Mouse (Mus musculus): ENCODE measurements around the gene Adgrb3.

Gene Adgrb3

DNA sequence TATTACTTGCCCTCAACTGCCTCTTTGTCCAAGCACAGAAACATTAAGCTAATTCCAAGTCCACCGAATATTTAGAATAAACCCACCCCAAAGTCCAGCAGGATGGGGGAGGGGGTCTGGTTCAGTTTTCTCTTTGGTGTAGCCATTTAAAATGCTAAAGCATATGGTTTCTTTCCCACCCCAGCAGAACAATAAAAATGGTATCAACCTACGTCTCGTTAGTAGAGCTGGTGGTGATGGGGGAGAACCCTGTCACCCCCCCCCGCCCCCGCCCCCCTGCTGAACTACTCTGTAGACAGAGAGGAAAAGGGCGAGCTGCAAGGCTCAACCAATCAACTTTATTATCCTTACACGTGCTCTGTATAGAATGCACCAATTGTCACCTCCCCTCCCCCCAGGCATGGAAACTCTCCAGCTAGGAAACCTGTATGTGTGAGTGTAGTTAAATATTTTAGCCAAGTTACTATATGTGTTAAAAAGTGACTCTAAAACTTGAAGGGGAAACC lies 600.2 kb downstream of the Adgrb3 start:
- no peak for DNase-seq

DNA sequence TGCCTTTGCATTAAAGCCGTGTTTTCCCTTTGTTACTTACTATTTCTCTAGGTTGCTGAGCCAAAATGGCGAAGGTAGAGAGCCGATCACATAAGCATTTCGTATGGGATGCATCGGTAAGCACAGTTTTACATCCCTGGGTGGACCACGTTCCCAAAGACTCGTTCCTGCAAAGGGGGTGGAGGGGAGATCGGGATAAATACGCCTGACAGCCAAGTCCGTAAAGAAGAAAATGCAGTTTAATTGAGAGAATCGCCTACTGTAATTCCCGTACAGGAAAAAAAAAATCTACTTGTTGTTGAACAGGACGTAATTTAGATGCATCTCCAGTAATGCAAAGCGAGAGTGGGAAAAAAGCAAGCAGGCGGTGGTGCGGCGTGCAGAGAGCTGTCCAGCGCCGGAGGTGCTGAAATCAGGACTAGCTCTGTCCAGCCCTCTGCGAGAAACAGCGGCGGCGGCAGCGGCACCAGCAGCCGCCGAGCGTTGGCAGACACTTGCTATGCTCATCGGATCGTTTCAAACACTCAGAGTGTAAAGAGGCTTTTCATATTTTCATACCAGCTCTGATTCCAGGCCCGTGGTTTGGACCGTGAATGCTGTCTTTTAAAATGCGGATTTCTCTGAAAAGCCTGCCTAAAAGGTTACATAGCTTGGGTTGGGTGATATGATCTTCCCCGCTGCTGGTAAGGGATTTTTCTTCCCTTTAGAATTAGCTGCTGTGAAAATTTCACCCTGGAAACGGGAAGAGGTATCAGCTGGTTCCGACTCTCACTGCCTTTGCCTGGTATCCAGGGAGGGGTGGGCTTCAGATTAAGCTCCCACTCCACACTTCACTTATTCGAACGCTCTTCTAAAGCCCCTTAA lies 600.9 kb downstream of the Adgrb3 start:
- peak; percentile 74 for DNase-seq

DNA sequence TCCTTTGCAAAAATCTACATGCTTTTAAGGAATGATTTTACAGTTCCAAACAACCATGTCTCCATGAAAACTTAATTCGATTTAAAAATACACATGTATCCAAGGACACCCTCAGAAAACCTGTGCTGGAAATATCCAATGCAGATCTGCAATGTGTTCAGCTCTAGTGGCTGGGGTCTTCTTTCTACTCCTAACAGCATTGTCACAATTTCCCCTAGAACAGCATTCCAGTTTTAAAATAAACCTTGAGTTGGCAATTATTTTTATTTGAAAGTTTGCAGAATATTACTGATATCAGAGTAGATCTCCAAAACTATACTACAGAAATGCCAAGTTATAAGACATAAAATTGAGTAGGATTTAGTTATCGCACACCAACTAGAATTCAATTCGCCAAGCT lies 601.6 kb downstream of the Adgrb3 start:
- no peak for DNase-seq

DNA sequence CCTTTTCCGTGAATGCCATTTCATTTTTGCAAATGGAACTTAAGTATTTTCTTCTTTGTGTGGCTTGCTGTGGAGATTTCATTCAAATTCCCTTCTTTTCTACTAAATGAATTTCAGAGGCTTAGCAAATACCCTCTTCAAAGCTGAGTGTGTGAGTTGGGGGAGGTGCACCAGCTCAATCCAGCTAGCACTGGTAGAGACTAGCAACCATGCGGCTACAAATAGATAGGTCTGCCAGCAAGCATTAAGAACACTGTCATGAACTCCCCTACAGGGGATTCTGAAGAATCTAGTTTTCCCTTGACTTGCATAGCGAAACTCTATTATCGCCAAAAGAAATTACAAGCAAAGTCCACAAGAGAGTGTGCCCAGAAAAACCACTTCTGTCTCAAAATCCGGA lies 624.9 kb downstream of the Adgrb3 start:
- DNase-seq, result no peak

DNA sequence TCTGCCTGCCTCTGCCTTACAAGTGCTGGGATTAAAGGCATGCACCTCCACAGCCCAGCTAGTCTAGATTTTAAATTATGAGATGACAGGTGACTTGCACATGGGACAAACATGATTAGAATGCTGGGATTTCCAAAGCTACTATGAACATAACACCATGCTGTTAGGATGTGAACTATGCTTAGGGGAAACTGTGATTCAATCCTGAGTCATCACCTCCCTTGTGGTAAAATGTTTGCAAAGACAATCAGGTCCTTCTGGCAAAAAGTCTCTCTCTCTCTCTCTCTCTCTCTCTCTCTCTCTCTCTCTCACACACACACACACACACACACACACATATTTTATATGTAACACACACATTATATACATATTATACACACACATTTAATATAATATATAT lies 630.1 kb downstream of the Adgrb3 start:
- no peak for DNase-seq

DNA sequence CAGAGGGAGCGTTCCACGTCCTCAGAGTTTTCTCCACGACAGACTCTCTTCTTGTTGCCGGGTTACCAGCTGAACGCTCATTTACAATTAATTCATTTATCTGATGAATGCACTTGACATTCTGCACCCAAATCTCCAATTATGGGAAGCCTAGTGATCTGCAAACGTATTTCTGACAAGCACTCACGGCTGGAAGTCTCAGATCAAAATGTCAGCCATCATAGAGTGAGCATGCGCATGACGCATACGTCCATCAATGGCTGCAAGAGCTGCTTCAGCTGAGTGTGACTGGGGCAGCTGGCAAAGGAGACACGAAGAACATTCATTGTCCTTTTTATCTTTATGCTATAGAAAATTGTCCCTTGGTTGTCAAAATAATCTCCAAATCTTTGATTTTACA lies 637.5 kb downstream of the Adgrb3 start:
- no peak for DNase-seq

DNA sequence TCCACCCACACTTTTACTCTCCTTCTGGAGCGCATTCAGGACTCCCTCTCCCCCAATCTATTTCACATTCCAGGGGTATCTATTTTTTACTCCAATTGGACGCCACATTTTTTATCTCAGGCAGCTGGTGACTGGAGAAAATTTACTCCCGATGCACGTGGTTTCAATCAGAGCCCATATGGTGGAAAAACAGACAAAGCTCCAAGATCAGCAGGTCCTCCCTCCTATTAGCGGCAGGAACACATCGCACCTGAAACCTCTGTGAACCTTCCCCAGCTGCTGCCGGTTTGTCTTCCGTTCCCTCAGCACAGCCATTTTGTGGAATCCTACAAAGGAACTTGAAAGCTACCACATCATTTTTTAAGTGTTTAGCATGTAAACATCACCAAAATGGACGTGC lies 640.2 kb downstream of the Adgrb3 start:
- no peak for DNase-seq

DNA sequence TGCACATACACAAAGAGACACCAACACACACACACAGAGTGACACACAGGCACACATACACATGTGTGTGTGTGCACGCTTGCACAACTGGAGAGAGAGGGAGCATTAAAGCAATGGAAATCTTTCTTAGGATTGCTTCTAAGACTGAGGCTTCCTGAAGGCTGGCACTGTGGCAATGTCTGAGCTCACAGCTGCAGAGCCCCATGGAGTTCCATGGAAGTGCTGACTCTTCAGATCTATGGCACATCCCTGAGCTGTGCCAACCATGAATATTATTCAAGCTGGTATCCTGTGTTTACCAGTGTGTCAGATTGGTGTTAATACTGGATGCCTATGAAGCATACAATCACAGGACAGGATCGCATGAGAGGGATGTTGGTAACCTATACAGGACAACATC lies 643.6 kb downstream of the Adgrb3 start:
- no peak for DNase-seq

DNA sequence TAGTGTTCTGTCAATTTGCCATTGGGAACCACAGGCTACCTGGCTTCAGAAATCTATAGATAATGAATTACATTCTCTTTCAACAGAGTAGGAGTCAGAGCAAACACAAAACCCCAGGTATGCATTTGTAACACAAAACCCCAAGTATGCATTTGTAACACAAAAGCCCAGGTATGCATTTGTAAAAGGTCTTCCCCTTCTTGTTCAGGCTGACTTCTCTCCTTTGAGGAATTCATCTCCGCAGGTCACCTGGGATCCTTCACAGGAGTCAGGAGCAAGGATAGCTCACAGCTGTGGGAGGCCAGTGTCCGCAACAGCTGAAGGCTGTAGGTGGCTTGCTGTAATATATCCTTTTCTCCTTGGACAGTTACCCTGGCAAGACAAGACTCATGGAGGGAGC lies 647.6 kb downstream of the Adgrb3 start:
- no peak for DNase-seq

DNA sequence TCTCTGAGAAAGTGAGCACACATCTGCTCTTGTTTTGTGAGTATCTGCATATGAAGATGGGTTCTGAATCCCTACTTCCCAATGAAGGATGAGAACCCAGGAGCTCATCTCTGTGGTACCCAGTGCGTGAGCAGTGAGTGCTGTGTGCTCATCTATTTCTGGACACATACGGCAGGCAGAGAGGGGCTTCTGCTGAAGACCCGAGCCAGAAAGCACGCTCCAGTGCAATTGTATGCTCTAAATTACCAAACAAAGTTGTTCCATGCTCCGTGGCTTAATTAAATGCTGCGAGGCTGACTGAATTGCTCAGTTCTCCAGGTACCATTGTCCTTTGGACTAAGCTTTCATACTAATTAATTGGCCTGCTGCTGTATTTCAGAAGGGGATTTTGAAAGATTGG lies 648.9 kb downstream of the Adgrb3 start:
- DNase-seq, result no peak

DNA sequence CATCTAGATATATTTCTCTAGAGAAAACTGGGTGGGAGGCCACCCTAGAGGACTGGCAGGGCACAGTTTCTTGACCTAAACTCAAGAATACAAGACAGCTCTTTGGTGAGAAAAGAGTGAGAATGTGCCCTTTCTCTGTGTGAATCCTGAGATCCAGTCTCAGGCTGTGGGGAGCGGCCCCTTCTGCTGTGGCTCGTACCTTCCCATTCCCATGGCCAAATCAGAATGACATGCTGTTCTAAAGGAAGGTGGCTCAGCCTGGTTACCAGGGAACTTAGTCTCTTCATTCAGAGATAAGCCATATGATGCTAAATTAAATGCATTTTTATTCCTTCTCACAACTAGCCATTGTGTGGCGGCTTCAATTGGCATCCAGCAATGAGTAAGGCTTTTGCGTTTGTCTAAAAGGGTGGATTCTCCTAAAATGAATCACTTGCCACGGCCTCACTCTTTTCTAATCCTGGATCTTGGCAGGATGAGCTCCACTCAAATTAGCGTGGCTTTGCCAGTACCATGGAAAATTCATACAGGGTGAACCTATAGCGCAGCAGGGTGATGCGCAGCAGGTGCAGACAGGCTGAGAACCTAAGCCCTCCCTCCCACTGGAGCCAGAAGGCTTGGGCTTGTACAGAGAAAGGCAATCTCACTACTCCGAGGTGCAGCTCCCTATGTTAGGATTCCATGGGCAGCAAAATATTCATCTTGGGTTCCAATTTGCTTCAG lies 649.5 kb downstream of the Adgrb3 start:
- DNase-seq, result no peak

DNA sequence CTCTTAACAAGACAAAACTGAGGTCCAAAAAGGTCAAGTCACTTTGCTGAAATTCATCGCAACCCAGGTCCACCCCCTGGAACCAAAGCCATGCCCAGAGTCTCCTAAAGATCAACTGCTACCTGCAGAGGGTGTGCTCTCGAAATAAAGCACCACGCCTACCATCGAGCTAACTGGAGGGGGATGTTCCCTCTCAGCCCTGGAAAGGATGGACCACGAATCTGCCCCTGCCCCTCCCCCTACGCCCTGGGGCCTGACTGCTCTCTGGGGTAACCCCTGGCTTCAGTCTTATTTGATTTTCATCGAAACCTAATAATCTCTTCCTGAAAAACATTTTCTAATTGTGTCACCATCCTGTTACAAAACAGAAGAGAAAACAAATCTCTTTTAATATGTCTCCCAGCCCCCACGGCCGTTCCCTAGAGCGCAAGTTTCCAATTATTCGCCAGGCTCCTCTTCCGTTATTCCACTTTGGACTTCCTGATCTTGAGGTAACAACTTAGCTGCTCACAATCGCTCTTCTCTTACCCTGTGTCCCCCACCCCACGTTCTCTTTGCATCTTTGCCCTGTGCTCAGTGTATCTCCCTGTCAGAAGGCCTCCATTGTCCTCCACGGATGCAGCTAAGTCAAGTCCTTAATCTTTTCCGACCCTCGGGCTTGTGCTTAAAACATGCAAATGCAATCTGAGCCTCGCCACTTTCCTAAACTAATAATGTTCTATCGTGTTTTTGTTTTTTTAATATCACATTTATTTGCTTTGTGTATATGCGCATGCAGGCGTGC lies 651.0 kb downstream of the Adgrb3 start:
- no peak for DNase-seq

DNA sequence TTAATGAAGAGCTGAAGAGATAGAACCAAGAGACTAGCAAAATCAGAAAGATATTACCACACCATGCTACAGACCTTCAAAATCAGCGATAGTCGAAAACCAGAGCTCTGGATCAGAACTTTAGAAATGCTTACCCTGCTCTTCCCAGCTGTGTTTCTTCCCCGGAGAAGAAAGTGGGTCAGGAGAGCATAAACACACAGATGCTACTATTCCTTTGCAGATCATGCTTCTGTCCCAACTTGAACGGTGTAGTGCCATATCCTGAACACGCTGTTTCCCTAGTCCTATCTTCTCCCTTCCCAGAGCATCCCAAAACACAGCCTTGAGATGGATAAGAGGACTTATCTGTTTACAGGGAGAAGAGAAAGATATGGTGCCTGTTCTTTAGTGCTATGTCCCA lies 662.4 kb downstream of the Adgrb3 start:
- DNase-seq, result no peak

DNA sequence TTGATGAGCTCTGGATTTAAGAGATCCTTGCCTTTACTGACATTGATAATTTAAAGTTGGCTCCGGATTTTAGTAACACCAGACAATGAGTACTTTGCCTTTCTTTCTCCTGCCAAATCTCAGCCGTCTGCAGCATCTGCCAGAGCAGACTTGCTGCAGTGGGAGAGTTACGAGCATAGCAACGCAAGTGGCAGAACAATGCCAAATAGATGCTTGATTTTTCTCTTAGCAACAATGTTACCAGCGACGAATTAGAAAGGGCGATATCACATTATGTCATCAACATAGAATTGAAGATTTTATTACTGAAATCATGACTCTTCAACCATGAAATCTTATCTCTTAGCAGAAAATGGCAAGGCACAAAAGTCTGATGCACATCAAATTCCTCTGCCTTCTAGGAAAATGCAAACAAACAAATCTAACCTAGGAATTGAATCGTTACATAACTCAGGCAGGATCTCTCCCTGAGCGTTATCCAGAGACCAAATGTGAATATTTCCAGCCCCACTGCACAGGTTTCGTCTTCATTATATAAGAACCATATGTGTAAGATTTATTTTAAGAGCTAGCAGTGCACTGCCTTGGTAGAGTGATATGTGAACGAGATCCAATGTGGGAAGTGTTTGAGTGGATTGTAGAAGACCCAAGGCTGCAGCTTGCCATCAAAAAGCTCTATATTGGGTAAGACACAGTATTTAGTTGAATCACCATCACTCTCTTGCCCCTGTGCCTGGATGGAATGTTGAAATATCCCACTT lies 663.3 kb downstream of the Adgrb3 start:
- no peak for DNase-seq

DNA sequence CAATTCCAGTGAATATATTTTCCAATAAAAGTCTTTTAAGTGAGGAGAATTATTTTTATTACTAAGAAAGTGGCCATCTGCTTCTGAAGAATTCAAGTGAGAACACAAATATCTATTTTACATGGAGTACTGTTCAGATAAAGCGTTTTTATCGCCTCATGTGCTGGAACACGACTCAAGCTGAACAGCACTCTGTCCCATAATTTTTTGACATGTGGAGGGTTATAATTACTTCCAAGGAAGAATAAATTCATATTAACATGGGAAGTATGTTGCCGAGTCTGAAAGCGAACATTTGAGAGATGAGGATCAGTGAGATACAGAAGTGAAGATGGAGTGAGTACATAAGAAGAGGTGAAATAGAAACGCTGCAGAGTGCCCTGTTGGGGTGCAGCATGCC lies 665.9 kb downstream of the Adgrb3 start:
- DNase-seq, result no peak

DNA sequence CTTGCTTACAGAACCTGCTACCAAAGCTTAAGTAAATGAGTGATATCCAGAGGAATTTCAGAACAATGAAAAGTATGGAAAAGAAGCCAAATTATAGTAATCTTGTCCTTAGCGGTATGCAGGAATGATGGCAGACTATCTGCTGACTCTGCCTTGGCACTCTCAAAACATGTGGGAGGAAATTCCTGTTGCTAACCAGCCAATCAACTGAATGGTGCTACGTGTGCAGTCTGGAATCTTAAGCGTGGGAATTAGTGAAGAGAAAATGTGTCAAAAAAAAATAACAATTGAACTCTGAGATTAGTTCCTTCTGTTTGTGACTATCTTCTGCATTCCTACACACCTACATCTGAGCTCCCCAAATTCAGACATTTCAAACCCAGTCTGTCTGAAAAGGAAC lies 683.3 kb downstream of the Adgrb3 start:
- DNase-seq, result no peak

DNA sequence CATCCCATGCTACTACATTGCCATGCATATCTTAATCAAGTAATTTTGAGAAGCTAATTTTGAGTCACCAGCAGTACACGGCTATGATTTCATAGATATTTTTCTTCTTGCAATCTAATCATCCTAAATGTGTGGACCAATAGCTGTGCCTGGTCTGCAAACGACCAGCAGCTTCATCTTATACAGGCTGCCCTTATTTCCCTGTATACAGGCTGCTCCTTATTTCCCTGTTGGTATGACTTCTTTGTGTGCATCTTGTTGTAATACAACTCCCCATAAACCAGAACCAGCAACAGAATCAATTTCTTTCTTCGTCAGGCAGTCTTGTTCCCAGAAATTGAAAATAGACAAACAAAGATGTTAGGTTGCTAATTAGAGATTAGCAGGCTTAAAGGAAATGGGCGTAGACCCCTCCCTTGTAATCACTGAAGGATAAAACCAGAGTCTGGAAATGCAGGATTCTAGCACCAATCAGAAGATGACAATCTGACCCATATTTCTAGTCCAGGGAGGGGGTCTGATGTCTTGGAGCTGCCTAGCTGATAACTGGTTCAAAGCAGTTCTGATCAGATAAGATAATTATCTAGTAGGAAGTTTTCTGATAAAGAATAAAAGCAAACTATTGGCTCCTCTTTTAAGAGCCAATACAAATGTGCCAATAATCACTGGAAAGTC lies 697.2 kb downstream of the Adgrb3 start:
- no peak for DNase-seq

DNA sequence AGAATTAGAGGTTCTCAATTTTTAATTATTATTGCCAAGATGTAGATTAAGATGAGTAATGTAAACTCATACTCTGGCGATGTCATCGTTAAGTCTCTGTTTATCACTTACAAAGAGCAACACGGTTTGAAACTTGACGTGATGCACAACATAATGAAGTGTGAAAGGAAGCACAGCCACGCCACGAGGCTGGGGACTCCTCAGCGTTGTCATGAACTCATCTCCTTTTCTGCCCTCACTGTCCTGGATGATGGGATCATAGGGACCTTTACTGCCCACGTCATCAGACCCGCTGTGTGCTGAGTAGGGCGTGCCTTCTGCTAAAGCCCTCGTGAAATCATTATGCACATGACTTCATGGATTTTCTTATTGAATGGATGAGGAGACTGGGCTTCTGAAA lies 714.0 kb downstream of the Adgrb3 start:
- DNase-seq, result peak; percentile 12 to 45

DNA sequence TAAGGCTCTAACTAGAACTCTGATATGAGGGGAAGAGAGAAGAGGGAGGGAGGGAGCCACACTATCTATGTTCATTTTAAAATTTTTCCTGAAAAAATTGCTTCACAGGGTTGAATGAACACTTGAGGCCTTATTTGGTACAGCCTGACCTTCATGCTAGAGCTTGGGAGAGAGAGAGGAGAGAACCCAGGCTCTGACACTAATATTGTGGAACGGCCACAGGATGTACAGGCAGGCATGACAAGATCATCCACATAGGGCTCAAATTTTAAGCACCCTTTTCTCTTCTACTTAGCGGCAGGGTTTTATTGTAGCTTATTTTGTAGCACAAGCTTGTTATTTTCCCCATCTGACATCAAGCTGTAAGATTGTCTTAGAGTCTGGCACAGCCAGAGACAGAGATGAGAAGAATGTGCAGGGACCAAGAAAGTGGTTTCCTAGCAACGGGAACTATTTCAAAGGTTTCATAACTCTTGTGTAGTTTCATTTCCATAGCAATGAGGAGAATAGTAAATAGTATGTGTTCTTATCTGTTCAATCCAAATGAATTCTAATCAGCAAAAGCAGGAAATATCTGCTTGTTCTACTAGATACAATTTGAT lies 721.9 kb downstream of the Adgrb3 start:
- DNase-seq, result no peak

DNA sequence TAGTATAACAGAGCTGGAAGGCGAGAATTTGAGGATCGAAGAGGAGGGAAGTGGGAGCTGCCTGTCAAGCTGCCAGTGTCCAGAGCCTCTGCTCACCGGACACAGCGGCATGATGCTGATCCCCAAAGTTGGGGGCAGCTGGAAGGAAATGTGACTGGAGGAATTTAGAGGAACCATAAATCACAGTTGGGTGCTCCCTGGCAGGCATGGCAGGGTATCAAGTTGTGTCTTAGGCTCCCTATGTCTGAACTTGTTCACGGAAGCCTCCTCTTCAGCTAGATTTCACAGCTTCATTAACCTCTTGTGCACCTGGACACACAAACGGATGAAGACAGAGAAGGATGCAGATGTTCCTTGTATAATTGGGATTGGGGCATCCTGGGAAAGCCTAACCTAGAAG lies 722.8 kb downstream of the Adgrb3 start:
- DNase-seq, result no peak

DNA sequence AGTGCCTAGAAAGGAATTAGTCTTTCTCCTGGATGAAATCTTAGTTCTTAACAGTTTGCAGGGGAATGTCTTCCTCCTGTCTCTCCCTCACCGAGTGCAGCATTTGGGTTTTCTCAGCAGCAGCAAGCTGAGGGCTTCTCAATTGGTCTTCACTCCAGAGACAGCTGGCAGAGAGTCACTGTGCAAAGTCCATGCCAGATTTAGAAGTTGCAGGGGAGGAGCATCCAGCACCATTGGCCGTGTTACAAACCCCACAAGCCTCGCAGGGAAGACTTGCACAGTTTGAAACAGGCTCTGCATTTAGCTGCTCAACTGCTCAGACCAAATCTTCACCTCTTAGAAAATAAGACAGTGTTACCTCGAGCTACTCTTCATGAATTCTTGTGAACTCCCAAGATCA lies 724.1 kb downstream of the Adgrb3 start:
- peak; percentile 62 to 81 for DNase-seq

All from lung, postnatal 4 days (tissue).